Mouse (Mus musculus): ENCODE results near the gene Serpinb7. TPM values are rescaled to one million over a fixed set of nuclear protein-coding genes. Genes with fewer than 3 reads are reported as not detected.

Serpinb7 gene
- total RNA-seq, 4 experiments from 2014 or later: 0.16 to 0.97 (median 0.57) TPM

DNA sequence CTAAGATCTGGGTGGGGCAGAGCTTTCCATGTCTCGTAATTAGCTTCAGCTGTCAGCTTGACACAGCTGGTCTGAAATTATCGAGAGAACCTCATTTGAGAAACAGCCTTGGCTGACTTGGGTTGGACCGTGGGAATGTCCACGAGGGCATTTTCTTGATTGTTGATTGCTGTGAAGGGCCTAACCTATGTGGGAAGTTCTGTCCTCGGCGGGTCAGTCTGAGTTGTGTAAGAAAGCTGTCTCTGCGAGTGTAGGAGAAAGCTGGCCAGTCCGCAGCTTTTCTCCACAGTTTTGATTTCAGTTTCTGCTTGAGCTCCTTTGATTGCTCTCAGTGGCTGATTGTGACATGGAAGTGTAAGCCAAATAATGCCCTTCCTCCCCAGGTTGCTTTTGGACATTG lies 90.1 kb downstream of the Serpinb7 start:
- DNase-seq (ENCODE audit: low spot score in 2 of 2): no peak

DNA sequence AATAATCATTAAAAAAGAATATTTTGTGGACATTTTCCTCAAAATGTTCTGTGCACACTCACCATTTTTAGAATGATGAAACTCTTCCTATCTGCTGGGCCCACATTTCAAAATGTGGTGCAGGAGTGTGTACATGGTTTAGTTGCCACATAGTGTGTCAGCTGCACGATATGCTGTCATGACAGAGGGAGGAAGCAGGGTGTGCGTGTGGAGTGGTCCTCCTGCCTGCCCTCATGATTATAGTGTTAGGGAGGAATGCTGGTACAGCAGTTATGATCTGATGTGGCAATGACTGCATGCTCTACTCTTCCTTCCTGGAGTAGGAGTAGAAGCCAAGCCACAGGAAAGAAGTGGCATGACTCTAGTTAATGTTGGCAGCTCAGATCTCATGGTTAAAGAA lies 97.3 kb downstream of the Serpinb7 start:
- DNase-seq (ENCODE audit: low spot score in 2 of 2): no peak

DNA sequence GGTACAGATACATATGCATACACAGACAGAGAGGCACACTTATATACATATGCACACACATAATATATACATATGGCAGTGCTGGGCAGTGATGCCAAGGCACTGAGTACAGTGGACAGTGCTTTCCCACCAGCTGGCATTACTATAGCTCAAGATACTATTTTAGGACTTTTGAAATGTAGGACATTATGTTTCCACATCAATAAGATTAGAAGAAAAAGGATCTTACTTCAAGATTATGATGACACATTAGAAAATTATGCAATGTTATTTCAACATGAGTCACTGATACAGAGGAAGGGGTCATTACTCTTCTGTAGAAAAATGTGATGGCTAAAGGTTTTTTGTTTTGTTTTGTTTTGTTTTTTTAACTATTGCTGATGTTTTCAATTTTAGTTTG lies 102.6 kb downstream of the Serpinb7 start:
- DNase-seq (ENCODE audit: low spot score in 2 of 2): no peak

Other genes starting within 250 kb of the Serpinb7 start
- gene Serpinb3b, start 121.3 kb upstream of the Serpinb7 start, total RNA-seq (2022): not detected
- gene Serpinb3c, start 121.3 kb upstream of the Serpinb7 start, total RNA-seq (2022): not detected
- gene Serpinb11, start 38.5 kb upstream of the Serpinb7 start, total RNA-seq (2022): not detected
- gene Serpinb2, start 111.8 kb downstream of the Serpinb7 start, total RNA-seq (2022): not detected
- gene Serpinb8, start 190.4 kb downstream of the Serpinb7 start, total RNA-seq (2022): 1 to 10 TPM in 3 of 4 experiments, under 1 TPM in 1; 0.82 to 2.0 (median 1.3) TPM

Data from gastrocnemius, adult 8-10 months (tissue).